Mouse (Mus musculus): ENCODE measurements around the gene Src. TPM values are rescaled to one million over a fixed set of nuclear protein-coding genes. Genes with fewer than 3 reads are reported as not detected.

Src gene
- polyA plus RNA-seq, 1 experiment: 38.1 TPM

GRCm38 (mm10) chr2:157486981-157487656 lies 68.9 kb downstream of the Src start:
- TF ChIP-seq CTCF (IDR thresholded peaks at IDR 0.05; ENCODE audit: borderline replicate concordance, insufficient read depth, low read length) (no peak), POLR2A (IDR thresholded peaks at IDR 0.05; ENCODE audit: low read depth, low read length) (no peak)
- no peak overlapping the region for H3K27ac ChIP-seq (ENCODE audit: insufficient read depth, low read length)
- H3K4me1 ChIP-seq (ENCODE audit: control insufficient read depth, insufficient read depth, low read length): peaks cover 2% of the 10 kb centered on the region; the same call in 1 of the 2 replicates
- H3K4me3 ChIP-seq (ENCODE audit: insufficient read depth, low read length): no peak overlapping the region

DNA sequence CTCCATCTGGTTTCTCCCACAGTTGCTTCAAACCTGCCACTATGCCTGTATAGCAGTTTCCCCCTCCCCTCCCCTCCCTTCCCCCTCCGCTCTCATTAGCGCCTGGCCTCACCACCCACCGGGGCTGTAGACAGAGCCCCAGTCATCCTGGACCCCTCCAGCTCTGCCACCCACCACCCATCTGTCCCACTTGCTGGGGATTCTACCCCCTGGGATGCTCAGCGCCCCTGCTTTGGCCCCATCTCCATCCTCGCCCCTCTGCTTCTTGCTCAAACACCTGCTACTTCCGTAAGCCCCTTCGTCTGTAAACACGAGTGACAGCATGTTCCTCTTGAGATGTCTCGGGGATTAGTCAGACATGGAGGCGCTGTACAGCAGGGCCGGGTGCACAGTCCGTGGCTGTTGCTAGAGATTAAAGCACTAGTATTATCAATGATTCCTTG lies 69.5 kb downstream of the Src start:
- Histone ChIP-seq H3K4me3 (ENCODE audit: insufficient read depth, low read length) (no peak overlapping the region), H3K27ac (ENCODE audit: insufficient read depth, low read length) (no peak overlapping the region), H3K4me1 (ENCODE audit: control insufficient read depth, insufficient read depth, low read length) (peaks cover 2% of the 10 kb centered on the region; the same call in 1 of the 2 replicates)
- TF ChIP-seq POLR2A (IDR thresholded peaks at IDR 0.05; ENCODE audit: low read depth, low read length) (no peak), CTCF (IDR thresholded peaks at IDR 0.05; ENCODE audit: borderline replicate concordance, insufficient read depth, low read length) (no peak)

- no peak overlapping the region for H3K4me3 ChIP-seq (ENCODE audit: insufficient read depth, low read length)
- TF ChIP-seq CTCF (IDR thresholded peaks at IDR 0.05; ENCODE audit: borderline replicate concordance, insufficient read depth, low read length) (no peak), POLR2A (IDR thresholded peaks at IDR 0.05; ENCODE audit: low read depth, low read length) (no peak)
- no peak overlapping the region for H3K27ac ChIP-seq (ENCODE audit: insufficient read depth, low read length)
- H3K4me1 ChIP-seq (ENCODE audit: control insufficient read depth, insufficient read depth, low read length): no peaks in the 10 kb centered on the region
Observed at GRCm38 (mm10) chr2:157493240-157493639, 75.0 kb downstream of the Src start.

- Histone ChIP-seq H3K4me1 (ENCODE audit: control insufficient read depth, insufficient read depth, low read length) (no peaks in the 10 kb centered on the region), H3K4me3 (ENCODE audit: insufficient read depth, low read length) (no peak overlapping the region), H3K27ac (ENCODE audit: insufficient read depth, low read length) (no peak overlapping the region)
- TF ChIP-seq POLR2A (IDR thresholded peaks at IDR 0.05; ENCODE audit: low read depth, low read length): no peak
- TF ChIP-seq CTCF (IDR thresholded peaks at IDR 0.05; ENCODE audit: borderline replicate concordance, insufficient read depth, low read length): no peak
Observed at GRCm38 (mm10) chr2:157498529-157498928, 80.3 kb downstream of the Src start.

GRCm38 (mm10) chr2:157500364-157500763 lies 82.1 kb downstream of the Src start:
- Histone ChIP-seq H3K4me3 (ENCODE audit: insufficient read depth, low read length) (no peak overlapping the region), H3K27ac (ENCODE audit: insufficient read depth, low read length) (no peak overlapping the region), H3K4me1 (ENCODE audit: control insufficient read depth, insufficient read depth, low read length) (no peaks in the 10 kb centered on the region)
- TF ChIP-seq CTCF (IDR thresholded peaks at IDR 0.05; ENCODE audit: borderline replicate concordance, insufficient read depth, low read length): no peak
- no peak for TF ChIP-seq POLR2A (IDR thresholded peaks at IDR 0.05; ENCODE audit: low read depth, low read length)

DNA sequence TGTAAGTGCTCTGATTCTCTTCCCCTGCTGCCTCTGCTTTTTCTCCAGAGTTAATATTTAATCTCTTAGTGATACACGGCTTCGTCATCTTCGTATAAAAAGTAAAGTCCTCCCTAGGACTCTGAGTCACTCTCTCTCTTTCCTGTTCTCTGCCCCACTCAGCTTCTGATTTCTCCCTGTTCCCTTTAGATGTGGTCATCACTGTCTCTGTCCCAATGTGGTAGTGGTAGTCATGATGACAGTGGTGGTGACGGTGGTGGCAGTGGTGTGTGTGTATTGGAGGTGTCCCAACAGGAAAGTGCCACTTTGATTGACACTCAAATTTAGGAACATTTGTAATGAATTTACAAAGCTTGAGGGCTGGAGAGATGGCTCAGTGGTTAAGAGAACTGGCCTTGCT lies 83.1 kb downstream of the Src start:
- TF ChIP-seq CTCF (IDR thresholded peaks at IDR 0.05; ENCODE audit: borderline replicate concordance, insufficient read depth, low read length) (no peak), POLR2A (IDR thresholded peaks at IDR 0.05; ENCODE audit: low read depth, low read length) (no peak)
- no peaks in the 10 kb centered on the region for H3K4me1 ChIP-seq (ENCODE audit: control insufficient read depth, insufficient read depth, low read length)
- H3K27ac ChIP-seq (ENCODE audit: insufficient read depth, low read length): no peak overlapping the region
- H3K4me3 ChIP-seq (ENCODE audit: insufficient read depth, low read length): no peak overlapping the region

GRCm38 (mm10) chr2:157506779-157507178 lies 88.5 kb downstream of the Src start:
- TF ChIP-seq CTCF (IDR thresholded peaks at IDR 0.05; ENCODE audit: borderline replicate concordance, insufficient read depth, low read length): no peak
- TF ChIP-seq POLR2A (IDR thresholded peaks at IDR 0.05; ENCODE audit: low read depth, low read length): no peak
- Histone ChIP-seq H3K4me1 (ENCODE audit: control insufficient read depth, insufficient read depth, low read length) (no peaks in the 10 kb centered on the region), H3K4me3 (ENCODE audit: insufficient read depth, low read length) (no peak overlapping the region), H3K27ac (ENCODE audit: insufficient read depth, low read length) (no peak overlapping the region)

GRCm38 (mm10) chr2:157509182-157509581 lies 90.9 kb downstream of the Src start:
- Histone ChIP-seq H3K4me3 (ENCODE audit: insufficient read depth, low read length) (no peak overlapping the region), H3K4me1 (ENCODE audit: control insufficient read depth, insufficient read depth, low read length) (no peaks in the 10 kb centered on the region), H3K27ac (ENCODE audit: insufficient read depth, low read length) (no peak overlapping the region)
- TF ChIP-seq POLR2A (IDR thresholded peaks at IDR 0.05; ENCODE audit: low read depth, low read length): no peak
- no peak for TF ChIP-seq CTCF (IDR thresholded peaks at IDR 0.05; ENCODE audit: borderline replicate concordance, insufficient read depth, low read length)

- Histone ChIP-seq H3K4me1 (ENCODE audit: control insufficient read depth, insufficient read depth, low read length) (no peaks in the 10 kb centered on the region), H3K27ac (ENCODE audit: insufficient read depth, low read length) (no peak overlapping the region), H3K4me3 (ENCODE audit: insufficient read depth, low read length) (no peak overlapping the region)
- TF ChIP-seq POLR2A (IDR thresholded peaks at IDR 0.05; ENCODE audit: low read depth, low read length): no peak
- no peak for TF ChIP-seq CTCF (IDR thresholded peaks at IDR 0.05; ENCODE audit: borderline replicate concordance, insufficient read depth, low read length)
Observed at GRCm38 (mm10) chr2:157510031-157510430, 91.8 kb downstream of the Src start.

- H3K4me3 ChIP-seq (ENCODE audit: insufficient read depth, low read length): no peak overlapping the region
- H3K27ac ChIP-seq (ENCODE audit: insufficient read depth, low read length): no peak overlapping the region
- no peak for TF ChIP-seq POLR2A (IDR thresholded peaks at IDR 0.05; ENCODE audit: low read depth, low read length)
- H3K4me1 ChIP-seq (ENCODE audit: control insufficient read depth, insufficient read depth, low read length): no peaks in the 10 kb centered on the region
Observed at GRCm38 (mm10) chr2:157512859-157513258, 94.6 kb downstream of the Src start.
